Mouse (Mus musculus) yolk sac, embryonic 10.5 days (tissue): Measurements from ENCODE around the gene Rnf152.

ENCODE experiments used
- DNase-seq: peaks from one replicate; pipeline ENCODE4 v3.0.0-alpha.2; 2017; ENCODE audit warnings: low spot score

Gene Rnf152

DNA sequence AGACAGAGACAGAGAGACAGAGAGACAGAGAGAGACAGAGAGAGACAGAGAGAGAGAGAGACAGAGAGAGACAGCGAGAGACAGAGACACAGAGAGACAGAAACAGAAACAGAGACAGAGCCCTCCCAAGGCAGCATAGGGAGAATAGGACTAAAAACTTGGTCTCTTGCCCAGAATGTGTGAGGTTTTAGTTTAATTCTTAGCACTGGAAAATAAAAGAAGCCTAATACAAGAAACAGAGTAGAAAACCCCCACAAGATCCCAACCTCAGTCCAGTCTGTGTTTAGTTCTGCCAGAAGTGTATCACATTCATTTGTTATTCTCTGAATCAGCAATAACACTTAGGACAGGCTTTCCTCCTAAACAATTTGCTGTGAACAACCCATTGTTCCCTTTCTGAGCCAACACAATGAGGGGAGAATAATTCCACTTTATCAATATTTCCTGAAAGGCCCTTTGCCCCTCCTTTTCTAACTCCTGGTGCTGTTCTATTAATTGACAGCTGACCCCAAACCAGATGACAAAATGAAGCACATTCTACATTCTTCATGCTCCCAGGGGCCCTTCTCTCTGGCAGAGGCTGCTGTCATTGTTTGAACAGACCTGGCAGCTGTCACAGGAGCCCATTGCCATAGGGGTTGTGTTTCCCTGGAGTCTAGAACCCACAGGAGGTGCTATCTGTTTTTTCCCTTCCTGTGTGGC is 44.5 kb downstream of the Rnf152 start:
- no peak for DNase-seq

DNA sequence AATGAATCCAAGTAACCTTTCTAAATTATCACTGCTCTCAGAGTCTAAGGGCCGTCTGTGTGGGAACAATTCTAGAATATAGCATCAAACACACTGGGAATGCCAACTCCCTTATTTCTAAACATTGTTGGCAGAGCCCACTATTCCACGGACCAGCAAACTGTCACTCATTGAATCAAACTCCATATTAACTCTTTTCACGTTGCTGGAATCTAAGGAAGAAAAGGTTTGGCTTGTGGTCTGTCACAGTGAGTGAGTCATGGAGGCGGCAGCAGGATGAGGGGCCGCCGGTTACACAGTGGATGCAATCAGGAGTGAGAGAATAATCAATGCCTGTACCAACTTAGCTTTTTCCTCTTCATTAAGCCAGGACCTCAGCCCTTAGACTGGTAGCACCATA is 54.3 kb downstream of the Rnf152 start:
- DNase-seq: no peak

- no peak for DNase-seq
Observed at GRCm38 (mm10) chr1:105301764-105302163, 54.7 kb downstream of the Rnf152 start.

DNA sequence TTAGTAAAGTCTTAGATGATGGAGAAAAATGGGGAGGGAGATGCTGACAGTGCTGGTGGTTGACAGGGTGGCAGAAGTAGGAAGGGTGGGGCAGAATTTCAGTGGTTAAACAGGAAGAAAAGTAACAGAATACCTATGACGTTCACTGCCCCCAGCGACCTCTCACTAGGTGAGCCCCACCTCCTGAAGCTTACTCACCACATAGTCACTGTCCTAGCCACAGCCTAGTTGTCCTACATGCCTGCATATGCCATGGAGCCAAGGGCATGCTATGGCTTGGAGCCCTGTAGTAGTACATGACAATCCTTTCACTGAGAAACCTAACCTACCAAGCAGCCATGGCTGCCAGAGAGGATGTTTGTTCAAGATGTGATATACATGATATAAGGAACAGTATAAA is 64.7 kb downstream of the Rnf152 start:
- DNase-seq: no peak

DNA sequence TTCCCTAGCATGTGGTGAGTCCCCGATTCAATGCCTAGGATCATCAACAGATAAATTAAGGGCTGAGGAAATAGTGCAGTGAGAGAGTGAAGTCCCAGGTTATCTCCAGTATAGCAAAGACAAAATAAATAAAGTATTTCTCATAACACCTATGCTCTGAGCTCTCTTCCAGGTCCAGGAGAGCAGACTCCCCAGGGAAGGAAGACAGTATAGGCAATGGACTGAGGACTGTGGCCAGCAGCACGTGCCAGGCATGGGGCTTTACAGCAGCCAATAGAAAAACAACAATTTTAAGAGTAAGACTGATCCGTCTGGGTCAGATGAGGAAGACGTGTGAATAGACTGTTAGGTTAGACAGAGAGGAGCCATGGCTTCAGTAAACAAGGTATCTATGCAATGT is 69.0 kb downstream of the Rnf152 start:
- DNase-seq: no peak

- no peak for DNase-seq
Observed at GRCm38 (mm10) chr1:105286906-105287305, 69.6 kb downstream of the Rnf152 start.

DNA sequence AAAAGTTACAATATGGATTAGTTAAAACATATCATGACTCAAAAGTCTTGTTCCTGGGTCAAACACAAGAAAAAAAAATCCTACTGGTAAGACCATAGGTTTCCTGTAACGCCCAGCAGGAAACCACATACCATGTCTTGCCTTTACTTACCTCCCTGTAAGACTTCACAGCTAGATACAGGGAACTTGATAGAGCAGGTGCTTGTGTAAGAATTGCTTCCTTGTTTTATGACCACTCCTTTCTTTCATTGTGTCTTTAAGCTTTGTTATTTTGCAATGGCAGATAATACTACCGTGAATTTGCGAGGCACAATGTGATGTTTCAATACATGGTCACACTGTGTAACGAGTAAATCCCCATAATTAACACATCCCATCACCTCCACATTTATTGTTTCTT is 71.5 kb downstream of the Rnf152 start:
- no peak for DNase-seq

- no peak for DNase-seq
Observed at GRCm38 (mm10) chr1:105284116-105284515, 72.4 kb downstream of the Rnf152 start.

GRCm38 (mm10) chr1:105281277-105281676 is 75.2 kb downstream of the Rnf152 start:
- no peak for DNase-seq

GRCm38 (mm10) chr1:105280160-105280559 is 76.3 kb downstream of the Rnf152 start:
- DNase-seq: no peak

DNA sequence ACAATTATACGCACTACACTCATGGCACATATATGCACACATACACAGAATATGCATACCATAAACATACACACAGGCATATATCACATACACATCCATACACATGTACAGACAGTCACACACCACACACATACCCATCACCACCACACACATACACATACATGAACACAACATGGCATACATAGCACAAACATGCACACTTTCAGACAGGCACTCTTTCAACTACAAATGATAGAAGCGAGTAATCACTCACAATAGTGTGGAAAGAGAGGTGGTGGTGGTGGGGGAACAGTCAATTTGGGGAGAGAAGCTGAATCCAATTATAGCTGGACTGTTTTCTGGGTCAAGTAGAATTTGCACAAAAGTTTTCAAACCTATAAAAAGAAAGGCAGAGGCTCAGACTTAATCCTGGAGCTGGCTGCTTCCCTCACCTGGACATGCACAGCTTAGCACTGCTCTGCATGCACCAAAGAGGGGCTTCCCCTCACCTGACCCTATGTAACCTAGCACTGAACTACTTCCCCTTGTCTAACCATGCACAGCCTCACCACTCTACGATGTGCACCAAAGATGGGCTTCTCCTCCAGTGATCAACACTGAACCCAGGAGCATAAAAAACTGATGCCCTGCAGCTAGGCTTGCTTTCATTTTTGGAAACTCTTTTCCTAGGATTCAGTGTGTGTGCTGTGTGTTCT is 81.9 kb downstream of the Rnf152 start:
- no peak for DNase-seq

DNA sequence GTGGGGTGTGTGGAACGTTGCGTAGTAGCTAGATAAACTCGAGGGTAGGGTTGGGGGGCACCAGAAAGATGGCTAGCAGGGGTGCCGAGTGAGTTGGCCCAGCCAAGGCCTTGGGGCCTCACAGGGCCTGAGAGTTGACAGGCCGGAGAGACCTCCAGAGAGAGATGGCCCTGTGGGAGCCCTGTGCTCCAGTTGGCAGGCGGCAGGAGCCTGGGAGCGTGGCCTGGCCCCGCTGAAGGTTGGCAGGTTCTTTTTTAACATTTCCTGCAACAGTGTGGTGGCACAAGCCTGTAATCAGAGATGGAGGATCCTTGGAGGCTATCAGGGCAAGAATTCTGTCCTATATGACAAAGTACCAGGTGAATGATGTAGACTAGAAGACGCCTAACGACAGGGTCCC is 85.4 kb downstream of the Rnf152 start:
- no peak for DNase-seq

GRCm38 (mm10) chr1:105263283-105264033 is 93.1 kb downstream of the Rnf152 start:
- DNase-seq: no peak

DNA sequence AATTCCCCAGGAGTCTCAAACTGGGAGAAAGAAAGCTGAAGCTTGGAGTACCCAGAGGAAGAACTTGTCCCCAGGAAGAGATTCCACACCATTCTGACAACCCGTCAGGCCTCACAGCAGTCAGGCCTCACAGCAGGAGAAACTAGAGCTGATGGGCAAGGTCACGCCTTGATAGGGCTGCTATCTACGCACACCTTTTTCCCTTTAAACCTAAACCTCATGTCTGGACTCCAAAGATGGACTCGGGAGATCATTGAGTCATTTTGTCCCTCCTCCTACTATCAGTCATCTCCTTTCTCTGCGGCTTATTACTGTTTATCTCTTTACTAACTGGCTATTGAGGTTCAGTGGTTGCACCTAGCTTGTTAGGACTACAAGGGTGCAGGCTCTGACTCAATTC is 96.3 kb downstream of the Rnf152 start:
- no peak for DNase-seq

GRCm38 (mm10) chr1:105257199-105257598 is 99.3 kb downstream of the Rnf152 start:
- DNase-seq: no peak

DNA sequence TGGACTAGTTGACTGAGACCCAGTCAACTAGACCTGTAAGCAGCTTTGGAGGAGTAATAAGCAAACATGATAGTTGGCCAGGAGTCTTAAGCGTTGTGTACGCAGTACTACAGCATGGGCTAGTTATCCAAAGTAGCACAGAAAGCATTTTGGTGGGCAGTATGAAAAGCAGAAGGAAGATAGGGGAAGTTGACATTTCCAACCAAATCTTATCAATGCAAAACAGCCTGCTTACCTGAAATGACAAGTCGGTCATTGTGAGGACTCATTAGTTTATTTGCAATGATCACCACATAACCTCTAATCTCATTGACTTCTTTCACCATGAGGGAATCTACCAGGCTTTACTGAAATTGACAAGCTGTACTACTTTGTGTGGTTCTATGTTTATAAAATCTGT is 107.3 kb downstream of the Rnf152 start:
- DNase-seq: no peak

- no peak for DNase-seq
Observed at GRCm38 (mm10) chr1:105246651-105247050, 109.9 kb downstream of the Rnf152 start.

- no peak for DNase-seq
Observed at GRCm38 (mm10) chr1:105246075-105246574, 110.4 kb downstream of the Rnf152 start.

GRCm38 (mm10) chr1:105243359-105244142 is 113.0 kb downstream of the Rnf152 start:
- DNase-seq: no peak

GRCm38 (mm10) chr1:105240185-105240584 is 116.3 kb downstream of the Rnf152 start:
- DNase-seq: no peak
